In the genomic region with DNA sequence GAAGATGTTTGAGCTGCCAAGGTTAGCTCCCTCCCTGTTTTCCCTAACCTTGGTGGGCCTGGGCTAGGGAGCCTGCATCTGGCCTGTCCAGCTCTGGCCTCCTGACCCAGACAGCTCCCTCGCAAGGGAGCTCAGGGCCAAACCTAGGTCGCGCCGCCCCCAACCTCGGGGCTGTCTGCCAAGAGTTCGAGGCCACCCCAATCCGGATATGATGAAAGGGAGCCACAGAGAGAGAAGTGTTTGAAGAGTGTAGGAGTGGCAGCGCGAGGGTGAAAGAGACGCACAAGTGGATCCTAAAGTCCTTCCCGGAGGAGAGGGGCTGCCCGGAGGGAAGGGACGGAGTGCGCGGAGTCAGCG, we compare ENCODE assay signal across 8 mouse cellular contexts. TPM values are rescaled to one million over a fixed set of nuclear protein-coding genes. Genes with fewer than 3 reads are reported as not detected.
A peak's percentile ranks its signal among the peaks of the same experiment; 100 is the strongest.
DNase-seq lines count a peak whose midpoint lies in the region; ATAC-seq lines count a peak whose summit lies in the region.

Mdfic (plus strand) TSS at position 201 of the 357 bp plus-strand sequence.

- peak; percentile 50 for DNase-seq in ZHBTc4 (ENCODE audit: low read depth, low spot score)
- peak; percentile 81 for DNase-seq in heart, postnatal 4 days
- peak; percentile 73 for DNase-seq in limb, embryonic 11.5 days (ENCODE audit: low spot score)
- DNase-seq in midbrain, embryonic 11.5 days (ENCODE audit: low spot score, missing footprints): peak; percentile 95
- peak; percentile 83 for DNase-seq in testis, postnatal 10 days (ENCODE audit: low spot score)
- DNase-seq in layer of hippocampus, adult 8-10 months (ENCODE audit: low spot score in 2 of 2): no peak

- 0 out of 2 replicates have a peak, but pooled peaks cover 3% of the 10 kb centered on the region for H3K27me3 ChIP-seq in forebrain, embryonic 15.5 days
- no peaks in the 10 kb centered on the region for H3K27me3 ChIP-seq in limb, embryonic 11.5 days (ENCODE audit: control insufficient read depth, insufficient read depth, low read length)
- H3K27me3 ChIP-seq in midbrain, embryonic 11.5 days (ENCODE audit: control insufficient read depth, insufficient read depth, low read length): no peaks in the 10 kb centered on the region

- no peaks in the 10 kb centered on the region for H3K36me3 ChIP-seq in forebrain, embryonic 15.5 days
- no peaks in the 10 kb centered on the region for H3K36me3 ChIP-seq in limb, embryonic 11.5 days (ENCODE audit: control insufficient read depth, insufficient read depth, low read length)
- H3K36me3 ChIP-seq in midbrain, embryonic 11.5 days (ENCODE audit: control insufficient read depth, insufficient read depth, low read length): no peaks in the 10 kb centered on the region

- peak; percentile 55 for ATAC-seq in CD4-positive, CD25-positive, alpha-beta regulatory T cell, adult 4 months
- peak; percentile 51 for ATAC-seq in forebrain, embryonic 15.5 days (replicated peaks)
- peak; percentile 15 for ATAC-seq in limb, embryonic 11.5 days (ENCODE audit: insufficient number of reproducible peaks, low FRiP score, low TSS enrichment, low read depth)
- ATAC-seq in midbrain, embryonic 11.5 days (ENCODE audit: low FRiP score): peak; percentile 70

- H3K9ac ChIP-seq in forebrain, embryonic 15.5 days (replicated peaks): peak within 1 kb of the TSS; percentile 60
- H3K9ac ChIP-seq in limb, embryonic 11.5 days (ENCODE audit: low read length): peak within 1 kb of the TSS; percentile 91
- H3K9ac ChIP-seq in midbrain, embryonic 11.5 days (ENCODE audit: low read length): peak within 1 kb of the TSS; percentile 83

- under 1% methylated on average over 16 of the region's 16 CpGs for WGBS in forebrain, embryonic 15.5 days
- WGBS in limb, embryonic 11.5 days: 2% methylated on average over 16 of the region's 16 CpGs
- WGBS in midbrain, embryonic 11.5 days: under 1% methylated on average over 15 of the region's 16 CpGs

- H3K9me3 ChIP-seq in forebrain, embryonic 15.5 days: no peaks in the 10 kb centered on the region
- H3K9me3 ChIP-seq in limb, embryonic 11.5 days (ENCODE audit: control insufficient read depth, low read length): no peaks in the 10 kb centered on the region
- H3K9me3 ChIP-seq in midbrain, embryonic 11.5 days (ENCODE audit: control insufficient read depth, low read length): no peaks in the 10 kb centered on the region

- peak within 1 kb of the TSS; percentile 100 for H3K4me2 ChIP-seq in forebrain, embryonic 15.5 days (replicated peaks)
- peak within 1 kb of the TSS; percentile 75 for H3K4me2 ChIP-seq in limb, embryonic 11.5 days (ENCODE audit: low read depth, severe bottlenecking)
- peak within 1 kb of the TSS; percentile 96 for H3K4me2 ChIP-seq in midbrain, embryonic 11.5 days

- H3K27ac ChIP-seq in forebrain, embryonic 15.5 days (replicated peaks): no peak within 1 kb of the TSS
- peak within 1 kb of the TSS; percentile 47; the same call in 1 of the 2 replicates for H3K27ac ChIP-seq in limb, embryonic 11.5 days (replicated peaks; ENCODE audit: low read depth, low read length)
- no peak within 1 kb of the TSS for H3K27ac ChIP-seq in midbrain, embryonic 11.5 days (ENCODE audit: low read depth, low read length)

- H3K4me1 ChIP-seq in forebrain, embryonic 15.5 days: peaks cover 14% of the 10 kb centered on the region
- no peaks in the 10 kb centered on the region for H3K4me1 ChIP-seq in limb, embryonic 11.5 days (ENCODE audit: control insufficient read depth, insufficient read depth, low read length)
- H3K4me1 ChIP-seq in midbrain, embryonic 11.5 days (ENCODE audit: control insufficient read depth, insufficient read depth, low read length): peaks cover 2% of the 10 kb centered on the region; the same call in 1 of the 2 replicates

- H3K4me3 ChIP-seq in forebrain, embryonic 15.5 days: peak within 1 kb of the TSS; percentile 65
- peak within 1 kb of the TSS; percentile 67 for H3K4me3 ChIP-seq in limb, embryonic 11.5 days (ENCODE audit: low read depth, low read length)
- peak within 1 kb of the TSS; percentile 49 for H3K4me3 ChIP-seq in midbrain, embryonic 11.5 days (ENCODE audit: low read depth, low read length)

RNA-seq across cellular contexts. Expression of gene Mdfic, which starts in this region (rescaled TPM):
- polyA plus RNA-seq in CD4-positive, CD25-positive, alpha-beta regulatory T cell, adult 4 months (2017; shearing (Covaris generic)): 10 to 100 TPM; 16.0 to 24.9 TPM
- 1.2 and 2.0 TPM in 2 replicates for polyA plus RNA-seq in forebrain, embryonic 15.5 days (2015; fragmentation: Nextera tagmentation; extraction: Ambion mirVana)
- total RNA-seq in heart, postnatal 4 days (2021): 10 to 100 TPM; 25.5 to 26.0 TPM
- polyA plus RNA-seq in limb, embryonic 11.5 days (2014; fragmentation: Nextera tagmentation; extraction: Ambion mirVana): 5.1 and 6.5 TPM in 2 replicates
- 7.0 and 7.7 TPM in 2 replicates for polyA plus RNA-seq in midbrain, embryonic 11.5 days (2014; fragmentation: Nextera tagmentation; extraction: Ambion mirVana)
- total RNA-seq in layer of hippocampus, adult 8-10 months (2022): 1 to 10 TPM; 2.6 to 4.7 (median 4.2) TPM

Comparison
In these comparisons a context has a peak if more than half of its experiments do, and no peak if none do; other contexts are left out.
1. RNA of gene Mdfic (total RNA-seq): 25.5 to 26.0 TPM in heart, postnatal 4 days; 2.6 to 4.7 TPM in layer of hippocampus, adult 8-10 months; every median in the first group is over 4 times any median in the second.
2. ATAC-seq: peak in every context shown above with its lines; median percentile 70 in midbrain, embryonic 11.5 days; 55 in CD4-positive, CD25-positive, alpha-beta regulatory T cell, adult 4 months; 51 in forebrain, embryonic 15.5 days; 15 in limb, embryonic 11.5 days.
3. DNase-seq: peak in ZHBTc4 (single experiment), heart, postnatal 4 days (single experiment), limb, embryonic 11.5 days (single experiment), midbrain, embryonic 11.5 days (single experiment) and testis, postnatal 10 days (single experiment); none in layer of hippocampus, adult 8-10 months (0 of 2).
4. Peak in every context shown above with its lines, with median percentiles within 50 percentile points of each other: H3K4me2 ChIP-seq, H3K4me3 ChIP-seq and H3K9ac ChIP-seq.